Mouse (Mus musculus) natural killer cell, adult 2 months (primary cell): ENCODE measurements around the gene Atp23.

Source experiments
- DNase-seq, 2 experiments: peaks; one replicate each; pipeline ENCODE4 v3.0.0; 2022; ENCODE audit warnings: low spot score in 2 of 2

Gene Atp23

GRCm38 (mm10) chr10:126900821-126901487 is at the start of gene Atp23:
Gene Atp23, minus strand, starts transcription at chr10:126901355.
- DNase-seq = peak; percentile 92 to 94

GRCm38 (mm10) chr10:126950572-126950971 is 49.4 kb upstream of the Atp23 start:
- DNase-seq = no peak

GRCm38 (mm10) chr10:126949824-126950223 is 48.7 kb upstream of the Atp23 start:
- DNase-seq = no peak

- no peak for DNase-seq
These were observed 44.4 kb upstream of the Atp23 start for GRCm38 (mm10) chr10:126945531-126945930.

- DNase-seq = no peak
These were observed 39.8 kb upstream of the Atp23 start for GRCm38 (mm10) chr10:126940949-126941348.

- peak; percentile 19 to 36 for DNase-seq
These were observed 34.6 kb upstream of the Atp23 start for GRCm38 (mm10) chr10:126935556-126936381.

GRCm38 (mm10) chr10:126935121-126935520 is 34.0 kb upstream of the Atp23 start:
- no peak for DNase-seq

GRCm38 (mm10) chr10:126934561-126934960 is 33.4 kb upstream of the Atp23 start:
- no peak for DNase-seq

- no peak for DNase-seq
These were observed 30.6 kb upstream of the Atp23 start for GRCm38 (mm10) chr10:126931760-126932139.

- no peak for DNase-seq
These were observed 30.1 kb upstream of the Atp23 start for GRCm38 (mm10) chr10:126931123-126931759.

- DNase-seq = no peak
These were observed 29.3 kb upstream of the Atp23 start for GRCm38 (mm10) chr10:126930270-126931121.

GRCm38 (mm10) chr10:126929543-126929942 is 28.4 kb upstream of the Atp23 start:
- no peak for DNase-seq

GRCm38 (mm10) chr10:126928819-126929206 is 27.7 kb upstream of the Atp23 start:
- DNase-seq = no peak

GRCm38 (mm10) chr10:126928011-126928818 is 27.1 kb upstream of the Atp23 start:
- DNase-seq = no peak

GRCm38 (mm10) chr10:126927101-126927961 is 26.2 kb upstream of the Atp23 start:
- no peak for DNase-seq

- no peak for DNase-seq
These were observed 24.2 kb upstream of the Atp23 start for GRCm38 (mm10) chr10:126925391-126925790.

- no peak for DNase-seq
These were observed 22.9 kb upstream of the Atp23 start for GRCm38 (mm10) chr10:126924087-126924486.

GRCm38 (mm10) chr10:126920220-126920619 is 19.1 kb upstream of the Atp23 start:
- DNase-seq = peak in 1 of 2 experiments; percentile 26

- peak; percentile 91 to 94 for DNase-seq
These were observed 17.9 kb upstream of the Atp23 start for GRCm38 (mm10) chr10:126919067-126919466.

GRCm38 (mm10) chr10:126914288-126914687 is 13.1 kb upstream of the Atp23 start:
- DNase-seq = no peak
